Mouse (Mus musculus) Patski (cell line): Measurements from ENCODE around the gene Rad54l. TPM values are rescaled to one million over a fixed set of nuclear protein-coding genes. Genes with fewer than 3 reads are reported as not detected.
A peak's percentile ranks its signal among the peaks of the same experiment; 100 is the strongest.

Experiments
- ATAC-seq: fragments of 100-300 bp; one replicate; pipeline ENCODE4 v1.8.0; 2021
- CTCF ChIA-PET: fragments of 350-600 bp; sonication (Branson Sonifier 250); formaldehyde crosslinking; loops from one replicate; lab custom pipeline; 2022; ENCODE audit warnings: inconsistent platforms; lab: Charles Lee
- POLR2A ChIA-PET: fragments of 350-600 bp; sonication (Branson Sonifier 250); formaldehyde crosslinking; loops from one replicate; lab custom pipeline; 2022; ENCODE audit warnings: antibody characterized with exemption, inconsistent platforms; lab: Charles Lee
- DNase-seq: peaks from one replicate; pipeline ENCODE4 v3.0.0-alpha.2; 2011; ENCODE audit warnings: low read depth, low spot score
- H3K27me3 ChIP-seq: fragments of 371-371 bp; one replicate; pipeline ENCODE4 v1.5.1; 2021
- CTCF ChIP-seq: fragments of 100-300 bp; IDR thresholded peaks from one replicate; pipeline ENCODE4 v1.5.1; 2021
- in situ Hi-C: fragments of 300-500 bp; cut with MboI; formaldehyde crosslinking; loops from 3 replicates; pipeline ENCODE4 v1.11.1; 2018; ENCODE audit warnings: low pct_unique_long_range_greater_than_20kb, mixed read lengths
- polyA plus RNA-seq: library from polyadenylated mRNA; unstranded; gene quantifications from one replicate; pipeline ENCODE4 v1.2.3, GENCODE M21; 2021

Gene Rad54l
- polyA plus RNA-seq, 1 experiment from 2014 or later, result 5.6 TPM

GRCm38 (mm10) chr4:116097211-116097610, 26.3 kb downstream of the Rad54l start:
- H3K27me3 ChIP-seq, result no peaks in the 10 kb centered on the region
- TF ChIP-seq CTCF, result no peak
- CTCF ChIA-PET, result no interaction called here
- POLR2A ChIA-PET, result no interaction called here
- ATAC-seq (no peak), DNase-seq (no peak)
- in situ Hi-C loops, result no loop called here

- POLR2A ChIA-PET, result no interaction called here
- CTCF ChIA-PET, result no interaction called here
- no peak for DNase-seq
- TF ChIP-seq CTCF, result no peak
- no peak for ATAC-seq
- no peaks in the 10 kb centered on the region for H3K27me3 ChIP-seq
- in situ Hi-C loops, result no loop called here
Measured at GRCm38 (mm10) chr4:116096291-116096690, 27.2 kb downstream of the Rad54l start.

GRCm38 (mm10) chr4:116088510-116089249, 34.8 kb downstream of the Rad54l start:
- CTCF ChIA-PET, result interaction anchor here (2.1 kb wide), 1 partner anchor 9 kb away, joined by 4 read pairs; no protein-coding TSS in a partner anchor
- in situ Hi-C loops, result no loop called here
- DNase-seq (no peak), ATAC-seq (no peak)
- TF ChIP-seq CTCF, result no peak
- POLR2A ChIA-PET, result interaction anchor here (1.1 kb wide), 1 partner anchor 10 kb away, joined by 6 read pairs; no protein-coding TSS in a partner anchor
- H3K27me3 ChIP-seq, result no peaks in the 10 kb centered on the region

- H3K27me3 ChIP-seq, result no peaks in the 10 kb centered on the region
- in situ Hi-C loops, result no loop called here
- no peak for ATAC-seq
- ChIA-PET CTCF (no interaction called here), POLR2A (interaction anchor here (0.7 to 1.0 kb wide), 2 partner anchors 20 to 31 kb away, joined by 3 read pairs; no protein-coding TSS in a partner anchor)
- DNase-seq, result no peak
- no peak for TF ChIP-seq CTCF
Measured at GRCm38 (mm10) chr4:116077240-116078095, 46.0 kb downstream of the Rad54l start.

GRCm38 (mm10) chr4:116076369-116077231, 46.9 kb downstream of the Rad54l start:
- ATAC-seq, result peak; percentile 18
- DNase-seq, result peak; percentile 27
- in situ Hi-C loops, result no loop called here
- ChIA-PET CTCF (no interaction called here), POLR2A (interaction anchor here (0.7 to 1.0 kb wide), 2 partner anchors 19 to 32 kb away, joined by 3 read pairs; no protein-coding TSS in a partner anchor)
- no peak for TF ChIP-seq CTCF
- no peaks in the 10 kb centered on the region for H3K27me3 ChIP-seq

- in situ Hi-C loops, result no loop called here
- POLR2A ChIA-PET, result no interaction called here
Measured at GRCm38 (mm10) chr4:116075631-116076368, 47.7 kb downstream of the Rad54l start.

GRCm38 (mm10) chr4:116074861-116075620, 48.4 kb downstream of the Rad54l start, which contains the start of the genes Uqcrh and Lrrc41:
Uqcrh (minus strand) TSS chr4:116075071.
Lrrc41 (plus strand) TSS chr4:116075269.
- ATAC-seq, result peak; percentile 72
- TF ChIP-seq CTCF, result no peak
- in situ Hi-C loops, result no loop called here
- DNase-seq, result peak; percentile 91
- no peaks in the 10 kb centered on the region for H3K27me3 ChIP-seq
- ChIA-PET POLR2A (no interaction called here), CTCF (interaction anchor here (1.3 kb wide), 2 partner anchors 25 to 33 kb away, joined by 3 read pairs; no protein-coding TSS in a partner anchor)

More at GRCm38 (mm10) chr4:116075631-116076368, 47.7 kb downstream of the Rad54l start:
- TF ChIP-seq CTCF, result no peak
- ATAC-seq, result peak; percentile 57
- CTCF ChIA-PET, result no interaction called here
- no peaks in the 10 kb centered on the region for H3K27me3 ChIP-seq
- no peak for DNase-seq

- DNase-seq, result peak; percentile 24
- in situ Hi-C loops, result no loop called here
- ChIA-PET POLR2A (interaction anchor here (0.6 kb wide), 1 partner anchor 142 kb away, joined by 3 read pairs; no protein-coding TSS in a partner anchor), CTCF (interaction anchor here (0.8 to 1.3 kb wide), 3 partner anchors 12 to 32 kb away, joined by 3 read pairs; no protein-coding TSS in a partner anchor)
- H3K27me3 ChIP-seq, result no peaks in the 10 kb centered on the region
- ATAC-seq, result no peak
- TF ChIP-seq CTCF, result no peak
Measured at GRCm38 (mm10) chr4:116074145-116074675, 49.3 kb downstream of the Rad54l start.
